Mouse (Mus musculus) naive thymus-derived CD4-positive, alpha-beta T cell, adult 2 months (primary cell): ENCODE measurements around the gene Arl4d.
A peak's percentile ranks its signal among the peaks of the same experiment; 100 is the strongest.

Source experiments
- DNase-seq: peaks from one replicate; pipeline ENCODE4 v3.0.0-alpha.2; 2011; ENCODE audit warnings: low read depth

Arl4d gene

GRCm38 (mm10) chr11:101679907-101680306, 14.6 kb downstream of the Arl4d start:
- DNase-seq, result no peak

- DNase-seq, result no peak
Observed at GRCm38 (mm10) chr11:101680634-101681325, 15.4 kb downstream of the Arl4d start.

- DNase-seq, result no peak
Observed at GRCm38 (mm10) chr11:101681968-101682367, 16.6 kb downstream of the Arl4d start.

GRCm38 (mm10) chr11:101682410-101682960, 17.1 kb downstream of the Arl4d start:
- DNase-seq, result no peak

- no peak for DNase-seq
Observed at GRCm38 (mm10) chr11:101687351-101688301, 22.3 kb downstream of the Arl4d start.

GRCm38 (mm10) chr11:101689701-101690113, 24.4 kb downstream of the Arl4d start:
- no peak for DNase-seq

- no peak for DNase-seq
Observed at GRCm38 (mm10) chr11:101690326-101690725, 25.0 kb downstream of the Arl4d start.

GRCm38 (mm10) chr11:101695906-101696661, 30.7 kb downstream of the Arl4d start:
- DNase-seq, result no peak

- peak; percentile 10 for DNase-seq
Observed at GRCm38 (mm10) chr11:101697156-101697861, 32.0 kb downstream of the Arl4d start.

- no peak for DNase-seq
Observed at GRCm38 (mm10) chr11:101698114-101698513, 32.8 kb downstream of the Arl4d start.

- DNase-seq, result no peak
Observed at GRCm38 (mm10) chr11:101699556-101699955, 34.2 kb downstream of the Arl4d start.

- DNase-seq, result no peak
Observed at GRCm38 (mm10) chr11:101699991-101700390, 34.6 kb downstream of the Arl4d start.

- DNase-seq, result no peak
Observed at GRCm38 (mm10) chr11:101700446-101700845, 35.1 kb downstream of the Arl4d start.

GRCm38 (mm10) chr11:101704081-101704480, 38.7 kb downstream of the Arl4d start:
- no peak for DNase-seq

GRCm38 (mm10) chr11:101706764-101707448, 41.6 kb downstream of the Arl4d start:
- DNase-seq, result no peak

- DNase-seq, result no peak
Observed at GRCm38 (mm10) chr11:101708482-101708881, 43.1 kb downstream of the Arl4d start.

GRCm38 (mm10) chr11:101712811-101713210, 47.5 kb downstream of the Arl4d start:
- DNase-seq, result no peak

- no peak for DNase-seq
Observed at GRCm38 (mm10) chr11:101714012-101714411, 48.7 kb downstream of the Arl4d start.
